Mouse (Mus musculus) lung, postnatal 4 days (tissue): ENCODE results near the gene Marveld1.

Experiments
- DNase-seq, 2 experiments: peaks; one replicate each; pipeline ENCODE4 v3.0.0; 2021

Gene Marveld1

DNA sequence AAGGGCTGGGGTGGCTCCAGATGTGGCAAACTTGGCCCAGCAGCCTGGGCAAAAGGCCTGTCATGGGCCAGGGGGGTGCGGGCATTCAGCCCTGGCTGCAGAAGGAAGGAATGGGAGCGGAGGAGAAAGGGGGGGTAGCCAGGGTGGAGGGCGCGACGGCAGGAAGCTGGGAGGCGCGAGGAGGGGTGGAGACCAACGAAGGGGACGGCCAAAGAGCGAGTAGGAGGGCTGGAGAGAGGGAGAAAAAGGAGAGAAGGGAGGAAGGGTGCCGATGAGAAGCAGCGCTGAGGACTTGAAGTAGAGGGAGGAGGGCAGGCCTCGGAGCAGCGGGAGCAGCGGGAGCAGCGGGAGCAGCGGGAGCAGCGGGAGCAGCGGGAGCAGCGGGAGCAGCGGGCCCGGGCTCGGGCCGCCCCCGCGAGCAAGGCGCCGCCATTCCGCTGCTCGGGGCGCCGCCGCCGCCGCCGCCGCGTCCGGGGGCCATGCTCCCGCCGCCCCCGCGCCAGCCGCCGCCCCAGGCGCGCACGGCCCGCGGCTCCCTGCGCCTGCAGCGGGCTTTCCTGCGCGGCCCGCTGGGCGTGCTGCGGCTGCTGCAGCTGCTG, at the start of gene Marveld1:
Marveld1 (plus strand) TSS at position 231 of the 599 bp plus-strand sequence.
- peak; percentile 91 to 94 for DNase-seq

DNA sequence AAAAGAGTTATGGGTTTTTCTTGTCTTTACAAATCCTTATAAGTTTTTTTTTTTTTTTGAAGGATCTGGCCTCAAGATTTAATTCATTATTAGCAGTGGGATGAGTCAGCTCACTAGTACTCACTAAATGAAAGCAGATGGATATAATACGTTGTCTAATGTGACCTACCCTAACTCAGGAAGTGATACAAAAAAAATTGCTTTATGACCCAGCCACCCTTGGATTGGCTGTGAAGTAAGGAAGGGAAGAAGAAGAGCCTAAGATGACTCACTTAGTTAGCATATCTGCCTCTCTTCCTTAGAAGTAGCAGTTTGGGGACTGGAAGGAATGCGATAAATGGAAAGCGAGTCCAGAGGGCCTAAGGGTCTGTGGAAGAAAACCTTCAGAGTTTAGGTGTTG, 47.8 kb upstream of the Marveld1 start:
- no peak for DNase-seq

DNA sequence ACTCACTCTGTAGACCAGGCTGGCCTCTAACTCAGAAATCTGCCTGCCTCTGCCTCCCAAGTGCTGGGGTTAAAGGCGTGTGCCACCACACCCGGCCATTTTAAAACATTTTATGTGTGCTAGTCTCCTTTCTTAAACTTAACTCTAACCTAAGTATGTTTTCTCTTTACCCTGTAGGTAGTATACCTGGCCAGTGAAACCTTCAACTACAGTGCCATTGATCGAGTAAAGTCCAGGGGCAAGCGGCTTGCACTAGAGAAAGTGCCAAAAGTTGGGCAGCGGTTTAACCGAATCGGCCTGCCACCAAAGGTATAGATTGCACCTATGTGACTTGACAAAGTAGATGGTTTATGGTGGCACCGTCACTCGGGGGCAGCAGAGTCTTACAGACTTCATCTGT, 42.5 kb upstream of the Marveld1 start:
- DNase-seq, result no peak

DNA sequence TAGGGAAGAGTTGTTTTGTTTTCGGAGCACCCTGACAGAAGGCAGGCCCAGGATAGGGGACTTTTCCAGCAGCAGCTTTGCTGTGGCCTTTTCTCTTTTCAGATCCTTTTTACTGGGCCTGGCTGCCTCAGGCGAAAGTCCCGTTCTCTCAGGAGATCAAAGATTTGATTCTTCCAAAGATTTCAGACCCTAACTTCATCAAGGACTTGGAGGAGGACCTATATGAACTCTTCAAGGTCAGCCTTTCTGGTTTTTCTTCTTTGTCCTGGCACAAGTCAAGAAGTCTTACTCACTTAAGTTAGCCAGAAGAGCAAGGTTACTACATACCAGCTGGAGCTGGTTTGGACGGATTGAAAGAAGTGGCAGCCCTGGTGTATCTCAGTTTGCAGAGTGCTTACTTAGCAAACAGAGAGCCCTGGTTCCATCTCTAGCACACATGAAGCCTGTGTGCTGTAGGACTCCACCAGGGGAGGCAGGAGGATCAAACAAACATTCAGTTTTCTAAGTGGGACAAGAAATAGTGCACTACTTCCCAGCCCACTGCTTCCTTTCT, 31.3 kb upstream of the Marveld1 start:
- DNase-seq, result peak in 1 of 2 experiments; percentile 42

DNA sequence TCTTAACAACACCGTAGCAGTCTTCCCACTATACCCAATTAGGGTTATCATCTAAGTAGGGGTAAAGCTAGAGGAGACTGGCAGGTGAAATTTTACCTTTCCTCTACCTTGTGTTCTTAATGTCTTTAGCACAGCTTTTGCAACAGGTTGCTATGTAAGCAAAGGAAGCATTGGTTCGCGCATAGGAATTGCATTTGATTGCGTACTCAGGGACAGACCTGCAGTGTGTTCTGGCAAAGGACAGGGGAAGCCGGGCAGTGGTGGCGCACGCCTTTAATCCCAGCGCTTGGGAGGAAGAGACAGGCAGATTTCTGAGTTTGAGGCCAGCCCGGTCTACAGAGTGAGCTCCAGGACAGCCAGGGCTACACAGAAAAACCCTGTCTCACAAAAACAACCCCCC, 29.1 kb upstream of the Marveld1 start:
- no peak for DNase-seq

DNA sequence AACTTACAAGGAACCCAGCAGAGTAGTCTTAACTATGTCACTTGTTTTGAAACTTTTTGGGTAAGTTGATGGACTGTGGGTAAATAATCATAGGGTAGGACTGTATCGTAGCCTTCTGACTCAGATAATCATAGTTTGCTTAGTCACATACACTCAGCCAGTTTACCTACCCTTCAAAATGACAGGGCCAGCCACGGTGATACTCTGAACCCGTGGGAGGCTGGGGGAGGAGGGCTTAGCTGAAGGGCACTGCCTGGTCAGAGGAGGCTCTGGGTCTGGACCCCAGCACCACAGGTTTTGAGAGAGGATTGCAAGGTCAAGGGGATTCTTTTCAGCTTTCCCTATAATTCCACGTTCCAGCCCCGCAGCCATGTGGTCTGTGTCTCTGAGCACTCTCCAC, 28.6 kb upstream of the Marveld1 start:
- no peak for DNase-seq

DNA sequence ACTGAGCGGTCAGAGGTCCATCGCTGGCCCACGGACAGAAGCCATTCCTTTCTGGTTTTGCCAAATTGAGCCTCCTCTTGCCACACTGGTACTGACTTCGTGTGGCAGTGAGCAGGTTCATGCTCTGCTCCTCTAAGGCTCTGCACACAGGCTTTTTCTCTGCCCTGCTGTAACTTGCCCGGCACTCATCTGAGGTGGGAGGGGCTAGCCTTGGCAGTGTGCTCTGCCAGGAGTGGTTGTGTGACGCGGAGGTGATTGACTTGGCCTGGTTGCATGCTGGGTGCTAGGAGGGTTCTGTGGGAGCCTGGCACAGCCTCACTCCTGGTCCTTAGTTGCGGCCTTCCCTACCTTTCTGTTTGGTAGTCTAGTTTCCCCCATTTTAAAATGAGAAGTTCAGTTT, 26.7 kb upstream of the Marveld1 start:
- DNase-seq, result no peak

DNA sequence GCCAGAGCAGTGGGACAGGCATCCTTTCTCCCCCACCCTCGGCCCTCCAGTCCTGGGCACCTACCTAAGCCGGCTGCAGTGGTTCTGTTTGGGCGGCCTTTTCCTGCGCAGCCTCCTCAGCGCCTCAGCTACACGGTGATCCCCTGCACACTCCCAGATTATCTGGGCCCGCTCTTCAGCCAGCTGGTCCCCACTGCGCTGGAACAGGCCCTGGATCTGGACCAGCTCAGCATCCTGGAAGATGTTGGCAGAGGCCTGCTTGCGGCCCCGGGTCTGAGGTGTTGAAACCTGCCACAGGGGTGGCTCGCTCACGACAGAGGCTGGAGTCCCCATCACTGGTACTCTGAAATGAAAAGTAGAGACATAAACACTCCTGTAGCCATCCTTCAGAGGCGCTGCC, 22.5 kb upstream of the Marveld1 start:
- DNase-seq, result no peak

DNA sequence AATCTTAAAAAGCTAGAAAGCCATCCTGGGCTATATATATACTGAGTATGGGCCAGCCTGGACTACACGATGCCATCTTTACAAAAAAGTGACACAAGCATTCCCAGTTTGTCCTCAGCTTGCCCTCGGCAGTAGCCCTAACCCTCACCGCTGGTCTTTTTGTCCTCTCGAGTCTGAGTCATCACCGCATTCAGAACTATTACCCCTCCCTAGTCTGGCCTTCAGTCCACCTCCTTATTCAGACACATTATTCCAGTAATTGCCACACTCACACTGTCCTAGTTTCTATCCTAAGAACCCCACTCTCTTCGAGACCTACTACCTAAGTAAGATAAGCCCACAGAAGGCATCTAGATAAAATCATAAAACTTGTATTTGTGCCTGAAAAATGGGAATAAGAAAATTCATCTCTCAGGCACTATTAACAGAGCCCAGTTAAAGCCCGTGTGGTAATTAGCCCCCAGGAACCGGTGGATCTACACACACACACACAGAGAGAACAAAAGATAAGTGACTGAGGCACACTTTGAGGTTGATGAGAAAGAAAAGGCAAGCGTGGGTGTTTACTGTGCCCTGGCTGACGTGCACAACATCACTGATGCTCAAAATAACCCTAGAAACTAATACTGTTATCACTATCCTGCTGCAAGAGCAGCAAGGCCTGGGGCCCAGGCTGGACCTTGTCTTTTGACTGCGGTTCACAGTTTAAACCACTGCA, 21.5 kb upstream of the Marveld1 start:
- DNase-seq, result no peak

DNA sequence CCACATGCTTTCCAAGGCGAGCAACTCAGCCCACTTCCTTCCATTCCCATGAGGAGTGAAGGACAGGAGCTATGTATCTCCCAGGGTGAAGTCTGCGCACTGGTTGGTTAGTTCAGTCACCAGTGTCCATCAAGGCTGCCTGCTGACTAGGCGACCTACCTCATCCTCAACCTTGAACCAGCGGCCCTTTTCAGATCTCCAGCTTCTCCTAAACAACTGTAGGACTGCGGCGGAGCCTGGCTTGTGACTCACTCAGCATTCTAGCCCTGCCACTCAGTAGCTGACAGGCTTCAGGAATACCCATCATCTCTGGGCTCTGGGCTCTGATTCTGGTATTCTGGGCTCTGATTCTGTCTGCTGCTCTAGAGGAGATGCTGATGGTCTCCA, 21.0 kb upstream of the Marveld1 start:
- DNase-seq, result no peak

DNA sequence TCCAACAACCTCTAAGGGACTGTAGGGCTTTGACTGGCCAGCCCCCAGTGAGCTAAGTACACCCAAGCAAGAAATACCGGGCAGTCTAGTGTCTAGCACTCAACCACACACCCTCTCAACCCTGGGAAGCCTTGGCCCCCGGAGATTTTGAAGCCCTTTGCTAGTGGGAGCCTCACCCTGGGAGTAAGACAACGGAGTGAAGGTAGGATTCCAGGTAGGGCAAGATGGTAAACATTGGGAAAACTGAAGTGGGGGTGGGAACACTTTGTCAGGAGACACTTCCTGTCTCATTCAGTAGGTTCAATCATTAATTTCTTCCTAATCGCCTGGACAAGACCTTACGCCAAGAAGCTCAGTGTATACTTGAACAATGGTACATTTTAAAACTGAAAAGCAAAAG, 20.2 kb upstream of the Marveld1 start:
- DNase-seq, result peak in 1 of 2 experiments; percentile 60

DNA sequence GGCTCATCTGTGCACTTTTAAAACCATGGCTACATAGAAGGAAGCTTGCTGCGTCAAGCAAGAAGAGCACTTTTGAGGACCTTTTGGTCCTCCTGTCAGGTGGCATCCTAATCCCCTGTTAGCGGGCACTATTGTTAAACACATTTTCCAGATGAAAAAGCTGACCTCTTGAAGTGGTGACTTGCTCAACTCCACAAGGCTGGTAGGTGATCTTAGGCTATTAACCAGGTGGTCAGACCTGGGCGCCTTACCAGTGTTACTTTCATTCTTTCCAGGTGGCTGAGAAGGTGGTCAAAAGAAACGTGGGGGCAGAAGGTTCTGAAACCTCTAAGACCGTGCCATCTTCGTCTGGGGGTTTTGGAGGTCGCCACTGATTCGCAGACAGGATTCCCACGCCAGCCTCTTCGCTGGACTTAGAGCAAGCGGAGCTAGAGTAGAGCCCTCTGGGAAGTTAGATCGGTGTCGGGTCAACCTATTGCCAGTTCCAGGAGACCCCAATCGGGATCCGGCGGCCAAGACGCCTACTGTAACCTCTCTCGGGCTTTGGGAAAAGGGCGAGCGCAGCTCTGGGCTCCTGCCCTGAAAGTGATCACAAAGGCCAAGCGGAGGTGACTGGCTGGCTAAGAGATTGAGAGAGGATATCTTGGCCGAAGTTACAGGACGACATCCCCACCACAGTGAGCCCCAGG, 19.0 kb upstream of the Marveld1 start:
- no peak for DNase-seq

DNA sequence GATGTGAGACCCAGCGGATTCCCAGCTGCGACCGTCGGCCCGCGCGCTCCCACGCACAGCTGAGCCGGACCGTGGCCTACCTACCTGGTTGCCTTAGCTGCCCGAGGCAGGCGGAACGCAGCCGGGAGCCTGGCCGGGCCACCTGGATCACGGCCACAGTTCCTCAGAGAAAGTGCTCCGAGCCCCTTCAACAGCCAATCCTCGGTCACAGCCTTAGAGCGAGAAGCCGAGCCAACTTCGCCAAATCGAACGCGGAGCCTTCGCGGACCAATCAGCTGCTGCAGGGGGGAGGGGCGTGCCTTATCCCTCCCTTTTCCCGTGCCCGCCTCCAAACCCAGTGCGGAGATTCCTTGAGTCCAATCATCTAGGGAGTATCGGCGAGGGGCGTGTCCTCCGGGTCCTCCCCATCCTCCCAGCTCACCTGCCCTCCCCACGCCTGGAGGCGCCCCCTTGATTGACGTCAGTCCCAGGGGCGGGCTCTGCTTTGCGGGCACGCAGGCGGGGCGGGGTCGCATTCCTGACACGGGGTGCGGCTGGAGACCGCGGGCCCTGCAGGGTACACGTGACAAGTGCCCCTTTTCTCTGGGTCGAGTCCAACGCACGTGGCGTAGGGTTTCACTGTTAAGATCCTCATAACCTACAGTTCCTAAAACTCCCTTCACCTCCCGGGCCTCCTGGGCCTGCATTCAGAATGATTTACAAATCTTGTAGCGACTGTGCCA, 18.3 kb upstream of the Marveld1 start, which contains the start of gene Avpi1:
Avpi1 (minus strand) TSS at position 273 of the 722 bp plus-strand sequence.
- peak; percentile 98 to 99 for DNase-seq

DNA sequence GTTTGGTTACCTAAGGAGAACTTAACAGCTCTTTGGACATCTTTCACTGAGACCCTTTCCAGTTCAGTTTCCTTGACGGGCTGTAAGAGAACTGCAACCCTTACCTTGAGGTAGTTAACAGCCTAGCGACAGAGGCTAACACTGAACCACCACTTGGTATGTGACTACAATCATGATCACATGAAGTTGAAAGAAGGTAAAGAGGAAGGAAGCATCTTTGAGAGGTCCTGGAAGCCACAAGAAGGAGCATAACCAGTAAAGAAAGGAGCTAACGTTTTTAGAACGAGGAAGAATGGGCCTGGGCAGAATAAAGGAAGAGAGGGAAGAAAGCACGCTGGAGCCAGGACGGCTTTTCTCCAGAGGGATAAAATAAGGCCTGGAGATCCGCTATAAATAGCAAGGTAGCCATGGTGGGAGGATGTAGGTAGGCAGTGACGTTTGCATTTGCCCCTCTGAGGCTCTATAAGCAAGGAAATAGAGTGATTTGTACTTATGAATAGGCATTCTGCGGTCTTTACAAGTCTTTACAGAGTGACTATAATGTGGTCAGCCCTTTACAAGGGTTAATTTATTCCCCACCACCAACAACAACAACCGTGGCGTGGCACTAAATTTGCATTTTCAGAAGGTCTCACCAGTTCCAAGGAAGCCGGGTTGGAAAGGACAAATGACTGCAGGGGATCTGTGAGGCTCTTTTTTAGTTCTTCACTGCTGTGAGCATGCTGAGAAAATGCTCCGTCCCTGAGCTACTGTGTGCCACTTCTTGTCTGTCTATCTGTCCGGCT, 17.5 kb upstream of the Marveld1 start:
- DNase-seq, result no peak

DNA sequence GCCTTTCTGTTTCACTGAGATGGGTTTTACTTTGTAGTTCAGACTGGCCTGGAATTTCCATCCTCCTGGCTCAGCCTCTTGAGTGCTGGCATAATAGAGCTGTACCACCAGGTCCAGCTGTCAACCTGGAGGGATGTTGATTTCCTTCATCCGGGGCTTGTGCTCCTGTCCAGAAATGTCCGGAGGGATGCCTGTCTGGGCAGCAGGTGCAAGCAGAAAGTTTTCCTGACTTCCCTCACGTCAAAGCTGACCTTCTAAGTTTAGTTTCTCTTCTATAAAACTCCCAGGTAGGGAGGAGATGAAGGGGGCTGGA, 16.9 kb upstream of the Marveld1 start:
- no peak for DNase-seq

DNA sequence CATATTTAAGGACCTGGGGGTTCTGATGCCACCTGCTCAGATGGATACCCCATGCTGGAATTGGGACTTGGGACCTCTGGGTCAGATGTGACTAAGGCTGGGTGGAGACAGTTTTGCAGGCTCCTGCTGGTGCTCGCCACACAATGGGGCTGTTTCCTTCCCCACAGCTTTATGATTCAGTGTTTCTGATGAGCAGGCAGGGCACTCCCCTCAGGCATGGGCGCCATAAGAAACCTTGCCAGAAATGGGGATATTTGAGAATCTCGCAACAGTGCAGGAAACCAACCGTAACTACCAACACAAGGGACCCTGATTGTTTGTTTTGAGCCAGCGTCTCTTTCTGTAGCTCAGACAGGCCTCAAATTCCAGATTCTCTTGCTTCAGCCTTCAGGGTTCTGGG, 16.1 kb upstream of the Marveld1 start:
- DNase-seq, result peak in 1 of 2 experiments; percentile 41

DNA sequence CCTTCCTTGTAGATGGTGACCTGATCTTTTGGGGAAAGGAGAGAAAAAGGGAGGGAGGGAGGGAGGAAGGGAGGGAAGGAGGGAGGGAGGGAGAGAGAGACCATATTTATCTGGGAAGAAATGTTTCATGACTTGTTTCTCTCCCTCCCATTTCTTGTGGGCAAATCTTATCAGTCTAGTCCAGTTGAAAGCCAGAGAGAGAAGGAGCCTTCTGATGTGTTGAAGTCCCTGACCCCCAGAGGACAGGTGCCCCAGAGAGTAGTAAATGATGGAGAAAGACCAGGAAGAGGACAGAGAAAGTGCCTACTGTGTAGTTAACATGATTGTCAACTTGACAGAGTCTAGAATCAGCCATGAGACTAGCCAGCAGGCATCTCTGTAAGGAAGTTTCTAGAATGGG, 12.1 kb upstream of the Marveld1 start:
- no peak for DNase-seq

DNA sequence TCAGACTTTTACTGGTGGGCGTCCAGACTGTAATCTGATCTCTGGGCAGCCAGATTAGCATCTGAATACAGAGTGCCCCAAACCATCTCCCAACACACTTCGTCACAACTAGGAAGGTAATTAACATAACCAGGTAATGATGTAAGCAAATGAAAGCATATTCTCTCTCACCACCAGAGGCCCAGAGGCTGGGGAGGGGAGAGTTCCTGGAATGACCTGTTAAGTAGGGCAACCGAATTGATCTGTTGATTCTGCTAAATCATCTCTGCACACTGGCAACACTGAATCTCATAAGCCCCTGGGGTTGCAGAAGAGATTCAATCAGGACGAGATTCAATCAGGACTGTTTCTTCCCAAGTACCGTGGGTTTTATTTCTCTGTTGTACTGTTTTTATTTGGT, 11.1 kb upstream of the Marveld1 start:
- DNase-seq, result no peak

DNA sequence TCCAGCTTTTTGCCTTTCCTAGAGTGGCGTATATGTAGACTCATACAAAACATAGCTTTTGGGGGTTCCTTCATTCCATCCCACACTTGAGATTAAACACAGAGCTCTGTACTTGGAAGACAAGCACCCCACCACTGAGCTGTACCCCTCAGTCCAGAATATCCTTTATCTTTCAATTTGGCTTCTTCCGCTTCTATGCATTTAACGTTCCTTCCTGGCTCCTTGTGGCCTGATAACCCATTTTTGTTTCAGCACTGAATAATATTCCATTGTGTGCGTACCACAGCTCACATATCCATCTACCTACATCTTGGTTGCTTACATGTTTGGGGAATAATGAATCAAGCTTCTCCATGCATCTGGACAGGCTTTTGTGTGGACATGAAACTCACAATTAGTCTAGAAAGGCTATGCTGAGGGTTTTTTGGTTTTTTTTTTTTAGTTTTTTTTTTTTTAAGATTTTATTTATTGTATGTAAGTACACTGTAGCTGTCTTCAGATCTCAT, 10.0 kb upstream of the Marveld1 start:
- no peak for DNase-seq

DNA sequence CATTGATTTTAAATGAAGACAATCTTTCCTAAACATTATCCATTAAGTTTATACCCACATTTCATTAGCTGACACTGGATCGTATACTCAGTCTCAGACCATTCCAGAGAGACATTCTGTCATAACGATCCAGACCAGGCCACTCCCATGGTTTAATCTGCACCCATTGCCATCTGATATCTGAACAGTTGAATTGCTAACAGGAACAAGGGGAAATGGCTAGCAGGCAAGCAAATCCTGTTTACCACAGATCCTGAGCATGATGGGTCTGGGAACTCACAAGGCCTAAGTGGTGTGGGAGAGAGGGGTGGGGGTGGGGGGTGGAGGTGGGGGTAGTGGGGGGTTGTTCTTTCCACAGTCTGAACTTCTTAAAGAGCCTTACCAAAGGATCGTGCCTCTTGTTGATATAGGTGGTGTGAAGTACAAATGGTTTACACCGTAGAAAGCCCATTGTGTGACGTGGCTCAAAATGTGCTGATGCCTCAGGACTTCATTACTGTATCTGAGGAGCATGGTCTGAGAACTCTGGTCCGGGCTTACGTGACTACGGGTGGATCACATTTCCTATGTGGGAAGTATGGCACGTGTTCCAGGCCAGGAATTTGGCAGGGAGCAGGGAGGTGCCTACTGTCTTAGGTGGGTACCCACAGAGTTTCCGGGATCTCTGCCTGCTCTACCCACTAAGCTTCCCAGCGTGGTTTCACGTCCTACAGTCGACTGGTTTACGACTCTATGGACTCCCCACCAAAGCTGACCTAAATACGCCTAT, 8.5 kb upstream of the Marveld1 start:
- DNase-seq, result no peak

DNA sequence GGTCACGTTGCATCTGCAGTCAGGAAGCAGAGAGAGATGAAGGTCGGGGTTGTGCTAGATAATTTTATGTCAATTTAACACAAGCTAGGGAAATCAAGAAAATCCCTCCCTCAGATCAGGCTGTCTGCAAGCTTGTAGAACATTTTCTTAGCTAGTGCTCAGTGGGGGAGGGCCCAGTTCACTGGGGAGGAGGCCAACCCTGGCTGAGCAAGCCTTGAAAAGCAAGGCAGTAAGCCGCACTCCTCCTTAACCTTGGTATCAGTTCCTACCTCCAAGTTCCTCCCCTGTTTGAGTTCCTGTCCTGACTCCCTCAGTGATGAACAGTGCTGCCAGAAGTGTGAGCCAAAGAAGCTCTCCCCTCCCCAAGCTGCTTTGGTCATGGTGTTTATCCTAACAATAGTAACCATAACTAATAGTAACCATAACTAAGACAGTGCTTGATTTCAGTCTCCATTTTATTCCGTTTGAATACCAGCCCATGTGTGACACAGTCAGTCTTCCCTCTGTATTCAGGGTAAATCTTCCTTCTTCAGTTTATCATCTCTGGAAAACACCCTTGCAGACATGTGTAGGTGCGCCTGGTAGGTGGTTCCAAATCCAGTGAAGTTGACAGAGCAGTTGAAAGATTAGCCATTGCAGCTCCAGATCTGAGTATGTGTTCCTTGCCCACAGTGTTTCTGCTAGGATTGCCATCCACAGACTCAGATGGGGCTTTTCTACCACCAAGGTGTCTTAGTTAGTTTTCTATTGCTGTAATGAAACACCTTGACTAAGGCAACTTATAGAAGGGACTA, 7.3 kb upstream of the Marveld1 start:
- no peak for DNase-seq
